Comparison of ENCODE assay signal across 8 mouse cellular contexts in genomic region chr7:25132318-25132960, GRCm38 (mm10). TPM values are rescaled to one million over a fixed set of nuclear protein-coding genes. Genes with fewer than 3 reads are reported as not detected.
DNase-seq lines count a peak whose midpoint lies in the region; ATAC-seq and TF ChIP-seq lines count a peak whose summit lies in the region.

No protein-coding gene starts in this region.

- no peak overlapping the region for H3K9ac ChIP-seq in midbrain, embryonic 14.5 days (replicated peaks; ENCODE audit: low read length)
- no peak overlapping the region for H3K9ac ChIP-seq in heart, embryonic 14.5 days (ENCODE audit: low read length)
- H3K9ac ChIP-seq in liver, embryonic 14.5 days (replicated peaks), result no peak overlapping the region

- H3K36me3 ChIP-seq in midbrain, embryonic 10.5 days, result peaks cover 4% of the 10 kb centered on the region; the same call in 1 of the 2 replicates
- no peaks in the 10 kb centered on the region for H3K36me3 ChIP-seq in midbrain, embryonic 14.5 days (ENCODE audit: control insufficient read depth, insufficient read depth, low read length)
- no peaks in the 10 kb centered on the region for H3K36me3 ChIP-seq in heart, embryonic 14.5 days (ENCODE audit: control insufficient read depth, insufficient read depth, low read length)
- H3K36me3 ChIP-seq in liver, embryonic 14.5 days (replicated peaks; ENCODE audit: control insufficient read depth, insufficient read depth, low read depth), result no peaks in the 10 kb centered on the region

- TF ChIP-seq EP300 in liver, embryonic 14.5 days (IDR thresholded peaks at IDR 0.05; ENCODE audit: low read depth), result no peak

- WGBS in midbrain, embryonic 10.5 days, result 7% methylated on average over 25 of the region's 25 CpGs
- WGBS in midbrain, embryonic 14.5 days, result 8% methylated on average over 25 of the region's 25 CpGs
- WGBS in heart, embryonic 14.5 days, result 8% methylated on average over 25 of the region's 25 CpGs
- WGBS in liver, embryonic 14.5 days (ENCODE audit: insufficient replicate concordance), result 5% methylated on average over 25 of the region's 25 CpGs

- no peak overlapping the region; the same call in 1 of the 2 replicates for H3K4me2 ChIP-seq in midbrain, embryonic 14.5 days (ENCODE audit: low read length)
- H3K4me2 ChIP-seq in heart, embryonic 14.5 days (ENCODE audit: low read length), result peak overlapping the region; percentile 35; the same call in 1 of the 2 replicates
- H3K4me2 ChIP-seq in liver, embryonic 14.5 days (ENCODE audit: low read depth), result peak overlapping the region; percentile 59

- peaks cover 76% of the 10 kb centered on the region for H3K27me3 ChIP-seq in midbrain, embryonic 10.5 days (ENCODE audit: low read depth, poor library complexity, severe bottlenecking)
- no peaks in the 10 kb centered on the region; the same call in 1 of the 2 replicates for H3K27me3 ChIP-seq in midbrain, embryonic 14.5 days (ENCODE audit: control insufficient read depth, insufficient read depth, low read length)
- H3K27me3 ChIP-seq in heart, embryonic 14.5 days (ENCODE audit: control insufficient read depth, insufficient read depth, low read length), result peaks cover 68% of the 10 kb centered on the region
- H3K27me3 ChIP-seq in liver, embryonic 14.5 days (ENCODE audit: control insufficient read depth, insufficient read depth, low read length), result peaks cover 26% of the 10 kb centered on the region

- peaks cover 35% of the 10 kb centered on the region for H3K4me1 ChIP-seq in midbrain, embryonic 10.5 days
- peaks cover 16% of the 10 kb centered on the region for H3K4me1 ChIP-seq in midbrain, embryonic 14.5 days (ENCODE audit: control insufficient read depth, insufficient read depth, low read length)
- H3K4me1 ChIP-seq in heart, embryonic 14.5 days (ENCODE audit: control insufficient read depth in 2 of 2, insufficient read depth in 2 of 2, low read length in 2 of 2), result no peaks in the 10 kb centered on the region
- peaks cover 0 to 2% of the 10 kb centered on the region in 2 experiments; a peak in 1 of 4 replicates for H3K4me1 ChIP-seq in liver, embryonic 14.5 days (replicated peaks; ENCODE audit: control insufficient read depth in 2 of 2, insufficient read depth in 2 of 2, low read length in 1 of 2)

- peak overlapping the region; percentile 43 for H3K4me3 ChIP-seq in midbrain, embryonic 10.5 days
- H3K4me3 ChIP-seq in midbrain, embryonic 14.5 days (replicated peaks; ENCODE audit: low read depth, low read length), result no peak overlapping the region
- H3K4me3 ChIP-seq in heart, embryonic 14.5 days (ENCODE audit: control insufficient read depth in 1 of 2, insufficient read depth in 1 of 2, low read depth in 1 of 2, low read length in 2 of 2), result no peak overlapping the region
- peak overlapping the region; percentile 10 to 31; a peak in 3 of 4 replicates for H3K4me3 ChIP-seq in liver, embryonic 14.5 days (ENCODE audit: insufficient read depth in 1 of 2, low read depth in 2 of 2, low read length in 2 of 2)

- TF ChIP-seq CTCF in liver, embryonic 14.5 days (IDR thresholded peaks at IDR 0.05; ENCODE audit: low read depth), result no peak

- no peak for ATAC-seq in midbrain, embryonic 14.5 days (ENCODE audit: low FRiP score, low TSS enrichment)
- ATAC-seq in heart, embryonic 14.5 days (ENCODE audit: insufficient number of reproducible peaks, insufficient read depth, low FRiP score, low read depth), result no peak
- ATAC-seq in liver, embryonic 14.5 days (ENCODE audit: insufficient read depth), result no peak
- peak; percentile 39 for ATAC-seq in neutrophil, adult 5-6 weeks (ENCODE audit: extremely low read depth, insufficient number of reproducible peaks, low FRiP score, poor library complexity, severe bottlenecking)

- no peak for DNase-seq in midbrain, embryonic 10.5 days (ENCODE audit: low spot score)
- no peak for DNase-seq in midbrain, embryonic 14.5 days
- DNase-seq in liver, embryonic 14.5 days (ENCODE audit: low read depth in 3 of 3, low spot score in 3 of 3), result no peak
- no peak for DNase-seq in left cerebral cortex, adult 8-10 months (ENCODE audit: low spot score in 2 of 2)
- DNase-seq in gastrocnemius, postnatal 4 days (ENCODE audit: low spot score in 2 of 2), result no peak
- DNase-seq in right cerebral cortex, adult 2 months (ENCODE audit: low spot score in 2 of 2), result no peak

- peaks cover 8% of the 10 kb centered on the region; the same call in 1 of the 2 replicates for H3K9me3 ChIP-seq in midbrain, embryonic 10.5 days (replicated peaks)
- peaks cover 3% of the 10 kb centered on the region; the same call in 1 of the 2 replicates for H3K9me3 ChIP-seq in midbrain, embryonic 14.5 days (ENCODE audit: control insufficient read depth, low read length)
- peaks cover 6% of the 10 kb centered on the region; the same call in 1 of the 2 replicates for H3K9me3 ChIP-seq in heart, embryonic 14.5 days (ENCODE audit: control insufficient read depth, low read length)
- no peaks in the 10 kb centered on the region for H3K9me3 ChIP-seq in liver, embryonic 14.5 days (ENCODE audit: control insufficient read depth, low read length)

- H3K27ac ChIP-seq in midbrain, embryonic 10.5 days (replicated peaks), result no peak overlapping the region
- no peak overlapping the region for H3K27ac ChIP-seq in midbrain, embryonic 14.5 days (replicated peaks; ENCODE audit: low read depth, low read length)
- no peak overlapping the region for H3K27ac ChIP-seq in heart, embryonic 14.5 days (replicated peaks in 1 of 2; ENCODE audit: control insufficient read depth in 1 of 2, insufficient read depth in 1 of 2, low read depth in 2 of 2, low read length in 2 of 2)
- no peak overlapping the region for H3K27ac ChIP-seq in liver, embryonic 14.5 days

RNA-seq across cellular contexts. Expression of gene Pou2f2, which starts 47.1 kb away (rescaled TPM):
- 13.6 and 26.5 TPM in 2 replicates for polyA plus RNA-seq in midbrain, embryonic 10.5 days (2016; fragmentation: Nextera tagmentation; extraction: Ambion mirVana)
- polyA plus RNA-seq in midbrain, embryonic 14.5 days (2014; fragmentation: Nextera tagmentation; extraction: Ambion mirVana), result 40.6 and 46.7 TPM in 2 replicates
- polyA plus RNA-seq in heart, embryonic 14.5 days (2014; fragmentation: Nextera tagmentation; extraction: Ambion mirVana), result 0.50 and 0.71 TPM in 2 replicates
- polyA plus RNA-seq in liver, embryonic 14.5 days (2012; rRNA removed), result 0.73 and 0.74 TPM in 2 replicates
- polyA plus RNA-seq in liver, embryonic 14.5 days (2014; fragmentation: Nextera tagmentation; extraction: Ambion mirVana), result 0.94 and 1.5 TPM in 2 replicates
- total RNA-seq in neutrophil, adult 5-6 weeks (2017), result 47.4 and 53.1 TPM in 2 replicates
- 10 to 100 TPM; 10.5 to 13.2 (median 11.9) TPM for total RNA-seq in left cerebral cortex, adult 8-10 months (2022)
- under 1 TPM; 0.52 to 0.91 TPM for total RNA-seq in gastrocnemius, postnatal 4 days (2021)

Comparison
In these comparisons a context has a peak if more than half of its experiments do, and no peak if none do; other contexts are left out.
1. H3K4me3 ChIP-seq: peak in midbrain, embryonic 10.5 days (single experiment) and liver, embryonic 14.5 days (2 of 2); none in midbrain, embryonic 14.5 days (single experiment) and heart, embryonic 14.5 days (0 of 2).